Mouse (Mus musculus) heart, adult 2 months (tissue): ENCODE data around the gene Polr2a. TPM values are rescaled to one million over a fixed set of nuclear protein-coding genes. Genes with fewer than 3 reads are reported as not detected.

Experiments
- DNase-seq, 2 experiments: peaks; one replicate each; pipeline ENCODE4 v3.0.0; 2021
- H3K27ac ChIP-seq: fragments of 200-600 bp; 2 replicates; pipeline ENCODE4 v1.8.1; 2022
- H3K27me3 ChIP-seq: fragments of 200-500 bp; 2 replicates; pipeline ENCODE4 v1.6.1; 2012; ENCODE audit warnings: mild to moderate bottlenecking, low read length, inconsistent platforms, mixed read lengths; ENCODE audit not compliant: control insufficient read depth, insufficient read depth
- H3K36me3 ChIP-seq: fragments of 200-500 bp; 2 replicates; pipeline ENCODE4 v1.6.1; 2012; ENCODE audit warnings: low read length, inconsistent platforms; ENCODE audit not compliant: control insufficient read depth, insufficient read depth
- H3K4me1 ChIP-seq: fragments of 200-500 bp; 2 replicates; pipeline ENCODE4 v1.6.1; 2011; ENCODE audit warnings: low read length; ENCODE audit not compliant: control insufficient read depth, insufficient read depth
- H3K4me3 ChIP-seq: fragments of 200-600 bp; 2 replicates; pipeline ENCODE4 v1.8.1; 2022
- H3K79me2 ChIP-seq: fragments of 200-500 bp; replicated peaks from 2 replicates; pipeline ENCODE4 v1.6.1; 2012; ENCODE audit warnings: mild to moderate bottlenecking, inconsistent platforms, low read length, moderate library complexity, mixed read lengths; ENCODE audit not compliant: control insufficient read depth, insufficient read depth
- H3K9ac ChIP-seq: fragments of 200-500 bp; 2 replicates; pipeline ENCODE4 v1.6.1; 2012; ENCODE audit warnings: low read depth, mild to moderate bottlenecking, control low read depth, inconsistent platforms, low read length, mixed read lengths
- CTCF ChIP-seq: fragments of 200-600 bp; IDR thresholded peaks from 2 replicates; pipeline ENCODE4 v1.8.1; 2022; ENCODE audit warnings: antibody characterized with exemption, mild to moderate bottlenecking, moderate library complexity
- EP300 ChIP-seq: fragments of 200-500 bp; IDR thresholded peaks from 2 replicates; pipeline ENCODE4 v1.6.1; 2011; ENCODE audit warnings: low read depth, low read length, control low read depth; ENCODE audit not compliant: insufficient read depth
- POLR2A ChIP-seq: fragments of 200-500 bp; IDR thresholded peaks from 2 replicates; pipeline ENCODE4 v1.6.1; 2011; ENCODE audit warnings: mild to moderate bottlenecking, low read depth, low read length, control low read depth; ENCODE audit not compliant: insufficient read depth
- WGBS: fragments of 180-500 bp; shearing (Covaris S2); methylation state at CpG from one replicate; pipeline ENCODE4 v1.1.7; 2018; 5-methylcytosine and 5-hydroxymethylcytosine counted together
- intact Hi-C: fragments of 180-260 bp; cut with DNase I; formaldehyde crosslinking; loops from one replicate; pipeline ENCODE4 v1.15.1; 2025
- polyA plus RNA-seq: library from polyadenylated mRNA; depleted of rRNA; stranded (reverse); fragments of >200 nt; gene quantifications from 2 replicates; pipeline ENCODE4 v1.2.3, GENCODE M21; 2012
- total RNA-seq, 2 experiments: library from RNA; stranded (reverse); gene quantifications; 2 replicates each; pipeline ENCODE4 v1.2.3; 2021

Gene Polr2a
- total and polyA plus RNA-seq, 3 experiments: 15.6 to 30.4 (median 25.3) TPM

- WGBS: 68% methylated on average over 5 of the region's 5 CpGs
- Histone ChIP-seq H3K79me2 (no peaks in the 10 kb centered on the region), H3K27ac (no peak overlapping the region), H3K4me3 (no peak overlapping the region), H3K4me1 (peaks cover 3% of the 10 kb centered on the region), H3K9ac (no peak overlapping the region), H3K27me3 (no peaks in the 10 kb centered on the region), H3K36me3 (no peaks in the 10 kb centered on the region)
- no peak for TF ChIP-seq POLR2A
- peak; percentile 35 for TF ChIP-seq CTCF
- TF ChIP-seq EP300: no peak
- intact Hi-C loops: no loop called here
- no peak for DNase-seq
Measured at GRCm38 (mm10) chr11:69698574-69698973, 59.9 kb downstream of the Polr2a start.

- intact Hi-C loops: no loop called here
- Histone ChIP-seq H3K9ac (no peak overlapping the region), H3K27ac (no peak overlapping the region), H3K4me1 (peaks cover 7% of the 10 kb centered on the region), H3K79me2 (no peaks in the 10 kb centered on the region), H3K36me3 (no peaks in the 10 kb centered on the region), H3K27me3 (no peaks in the 10 kb centered on the region), H3K4me3 (no peak overlapping the region)
- WGBS: 76% methylated on average over 3 of the region's 3 CpGs
- no peak for DNase-seq
- TF ChIP-seq EP300 (no peak), POLR2A (no peak), CTCF (no peak)
Measured at GRCm38 (mm10) chr11:69697396-69697795, 61.0 kb downstream of the Polr2a start.

- Histone ChIP-seq H3K27ac (peak within 1 kb of the TSS; percentile 95), H3K27me3 (no peaks in the 10 kb centered on the region), H3K4me3 (peak within 1 kb of the TSS; percentile 72), H3K9ac (peak within 1 kb of the TSS; percentile 88), H3K36me3 (no peaks in the 10 kb centered on the region), H3K4me1 (peaks cover 7% of the 10 kb centered on the region), H3K79me2 (no peaks in the 10 kb centered on the region)
- DNase-seq: peak; percentile 90
- TF ChIP-seq CTCF (peak; percentile 56), EP300 (0 out of 2 replicates have a peak, but pooled peaks have one; percentile 51), POLR2A (peak; percentile 89)
- 5% methylated on average over 40 of the region's 41 CpGs for WGBS
- intact Hi-C loops: no loop called here
Measured at GRCm38 (mm10) chr11:69695361-69696181, 62.9 kb downstream of the Polr2a start, which contains the start of the genes Tnfsf12 and Tnfsfm13. Gene Tnfsf12 (minus strand): TSS chr11:69695849. Gene Tnfsfm13 (minus strand): TSS chr11:69696098.

- Histone ChIP-seq H3K36me3 (no peaks in the 10 kb centered on the region), H3K79me2 (no peaks in the 10 kb centered on the region), H3K4me3 (peak overlapping the region; percentile 72), H3K27ac (peak overlapping the region; percentile 95), H3K27me3 (no peaks in the 10 kb centered on the region), H3K9ac (peak overlapping the region; percentile 88), H3K4me1 (peaks cover 7% of the 10 kb centered on the region)
- TF ChIP-seq EP300: no peak
- TF ChIP-seq CTCF: no peak
- no peak for TF ChIP-seq POLR2A
- intact Hi-C loops: no loop called here
- 27% methylated on average over 6 of the region's 6 CpGs for WGBS
- no peak for DNase-seq
Measured at GRCm38 (mm10) chr11:69695046-69695360, 63.4 kb downstream of the Polr2a start.

GRCm38 (mm10) chr11:69693421-69693965, 64.9 kb downstream of the Polr2a start:
- H3K27ac ChIP-seq: peak overlapping the region; percentile 23; the same call in 1 of the 2 replicates
- H3K79me2 ChIP-seq: no peaks in the 10 kb centered on the region
- intact Hi-C loops: no loop called here
- no peak overlapping the region for H3K4me3 ChIP-seq
- peaks cover 9% of the 10 kb centered on the region for H3K4me1 ChIP-seq
- WGBS: 41% methylated on average over 11 of the region's 11 CpGs
- no peaks in the 10 kb centered on the region for H3K36me3 ChIP-seq
- no peaks in the 10 kb centered on the region for H3K27me3 ChIP-seq
- no peak for TF ChIP-seq EP300
- TF ChIP-seq CTCF: no peak
- TF ChIP-seq POLR2A: no peak
- H3K9ac ChIP-seq: no peak overlapping the region
- DNase-seq: no peak

- Histone ChIP-seq H3K4me1 (peaks cover 9% of the 10 kb centered on the region), H3K4me3 (no peak overlapping the region), H3K27me3 (no peaks in the 10 kb centered on the region), H3K27ac (0 out of 2 replicates have a peak overlapping the region, but pooled peaks have one; percentile 20), H3K79me2 (no peaks in the 10 kb centered on the region), H3K9ac (no peak overlapping the region), H3K36me3 (no peaks in the 10 kb centered on the region)
- intact Hi-C loops: no loop called here
- WGBS: 77% methylated on average over 6 of the region's 6 CpGs
- DNase-seq: no peak
- TF ChIP-seq POLR2A: no peak
- no peak for TF ChIP-seq CTCF
- TF ChIP-seq EP300: no peak
Measured at GRCm38 (mm10) chr11:69692863-69693262, 65.6 kb downstream of the Polr2a start.
